Mouse (Mus musculus) thymus, adult 2 months (tissue): ENCODE data around the gene Vhl.

Source experiments
- CTCF ChIP-seq: fragments of 200-500 bp; IDR thresholded peaks from 2 replicates; pipeline ENCODE4 v1.5.1; 2012; ENCODE audit warnings: mild to moderate bottlenecking, control low read depth, low read length, moderate library complexity, borderline replicate concordance; ENCODE audit not compliant: control insufficient read depth, poor library complexity, insufficient read depth; ENCODE audit errors: extremely low read depth
- POLR2A ChIP-seq: fragments of 200-500 bp; IDR thresholded peaks from 2 replicates; pipeline ENCODE4 v1.6.1; 2012; ENCODE audit warnings: mild to moderate bottlenecking, low read length, control low read depth, moderate library complexity; ENCODE audit not compliant: control insufficient read depth, poor library complexity, insufficient read depth; ENCODE audit errors: extremely low read depth

DNA sequence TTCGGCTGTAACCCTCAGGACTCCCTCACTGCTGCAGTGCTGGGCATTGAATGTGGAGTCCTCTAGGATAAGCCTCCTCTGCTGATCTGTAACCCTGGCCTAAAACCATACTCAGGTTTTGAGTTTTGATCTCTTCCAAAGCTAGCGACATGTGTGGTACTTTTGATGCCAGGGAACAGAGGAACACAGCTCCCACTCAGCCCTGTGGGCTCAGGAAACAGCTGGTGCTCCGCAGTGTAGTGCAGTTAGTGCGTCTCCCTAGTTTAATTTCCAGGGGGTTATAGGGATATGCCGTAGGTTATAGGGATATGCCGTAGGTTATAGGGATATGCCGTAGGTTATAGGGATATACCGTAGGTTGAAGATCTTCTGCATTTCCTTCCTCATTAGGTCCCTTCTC lies 8.8 kb upstream of the Vhl start:
- TF ChIP-seq CTCF: no peak
- no peak for TF ChIP-seq POLR2A
